Mouse (Mus musculus) myocyte (in vitro differentiated cells): ENCODE data around the gene Cdc37. TPM values are rescaled to one million over a fixed set of nuclear protein-coding genes. Genes with fewer than 3 reads are reported as not detected.

ENCODE experiments used
- H3K27me3 ChIP-seq: one replicate; pipeline ENCODE4 v1.6.1; 2011; ENCODE audit not compliant: control insufficient read depth, insufficient read depth, insufficient read length
- H3K36me3 ChIP-seq: one replicate; pipeline ENCODE4 v1.6.1; 2011; ENCODE audit not compliant: control insufficient read depth, insufficient read depth
- H3K4me2 ChIP-seq: one replicate; pipeline ENCODE4 v1.6.1; 2011; ENCODE audit warnings: low read depth, control low read depth
- H3K4me3 ChIP-seq: one replicate; pipeline ENCODE4 v1.5.1; 2011; ENCODE audit warnings: mild to moderate bottlenecking, control low read depth, moderate library complexity
- H3K79me2 ChIP-seq: one replicate; pipeline ENCODE4 v1.6.1; 2011; ENCODE audit not compliant: control insufficient read depth, insufficient read depth
- H3ac ChIP-seq: one replicate; pipeline ENCODE4 v1.6.1; 2011; ENCODE audit not compliant: control insufficient read depth, insufficient read length
- CEBPB ChIP-seq: IDR thresholded peaks from 2 replicates; pipeline ENCODE4 v1.6.1; 2011; ENCODE audit warnings: mild to moderate bottlenecking, moderate library complexity; ENCODE audit not compliant: poor library complexity, insufficient read depth, severe bottlenecking
- E2F4 ChIP-seq: IDR thresholded peaks from one replicate; pipeline ENCODE4 v1.6.1; 2011; ENCODE audit warnings: mild to moderate bottlenecking, control low read depth, moderate library complexity; ENCODE audit not compliant: insufficient read depth
- MAX ChIP-seq: IDR thresholded peaks from one replicate; pipeline ENCODE4 v1.6.1; 2011; ENCODE audit warnings: low read depth, mild to moderate bottlenecking, control low read depth
- MYOD1 ChIP-seq, 3 experiments: IDR thresholded peaks; one replicate each; pipeline ENCODE4 v1.6.1; 2011; ENCODE audit warnings: control low read depth in 2 of 3, low read depth in 2 of 3, mild to moderate bottlenecking in 2 of 3, moderate library complexity in 1 of 3; ENCODE audit not compliant: insufficient read length in 2 of 3, control insufficient read depth in 1 of 3
- MYOG ChIP-seq, 3 experiments: IDR thresholded peaks; one replicate each; pipeline ENCODE4 v1.6.1; 2011; ENCODE audit warnings: control low read depth in 2 of 3, low read depth in 2 of 3, mild to moderate bottlenecking in 2 of 3; ENCODE audit not compliant: insufficient read length in 2 of 3, control insufficient read depth in 1 of 3, insufficient read depth in 1 of 3
- POLR2A ChIP-seq: IDR thresholded peaks from one replicate; pipeline ENCODE4 v1.6.1; 2011; ENCODE audit warnings: low read depth, mild to moderate bottlenecking, control low read depth, moderate library complexity; ENCODE audit not compliant: insufficient read length
- POLR2AphosphoS2 ChIP-seq: IDR thresholded peaks from one replicate; pipeline ENCODE4 v1.6.1; 2011; ENCODE audit warnings: low read depth, control low read depth; ENCODE audit not compliant: insufficient read length
- REST ChIP-seq: IDR thresholded peaks from one replicate; pipeline ENCODE4 v1.6.1; 2011; ENCODE audit warnings: mild to moderate bottlenecking, control low read depth, moderate library complexity; ENCODE audit not compliant: insufficient read depth, insufficient read length
- SRF ChIP-seq: IDR thresholded peaks from one replicate; pipeline ENCODE4 v1.6.1; 2011; ENCODE audit warnings: low read depth; ENCODE audit not compliant: control insufficient read depth, insufficient read length
- TCF12 ChIP-seq: IDR thresholded peaks from one replicate; pipeline ENCODE4 v1.6.1; 2011; ENCODE audit warnings: mild to moderate bottlenecking, control low read depth; ENCODE audit not compliant: poor library complexity, insufficient read depth, severe bottlenecking
- TCF3 ChIP-seq: IDR thresholded peaks from one replicate; pipeline ENCODE4 v1.6.1; 2011; ENCODE audit warnings: low read depth, control low read depth; ENCODE audit not compliant: insufficient read length
- USF1 ChIP-seq: IDR thresholded peaks from one replicate; pipeline ENCODE4 v1.6.1; 2011; ENCODE audit warnings: low read depth, mild to moderate bottlenecking, control low read depth, moderate library complexity
- polyA plus RNA-seq: library from polyadenylated mRNA; unstranded; fragments of >200 nt; fragmentation: generic; extraction: Trizol; gene quantifications from one replicate; pipeline ENCODE4 v1.2.1, GENCODE M21; 2012; ENCODE audit warnings: missing spikeins

Gene Cdc37
- polyA plus RNA-seq, 1 experiment = 288 TPM

DNA sequence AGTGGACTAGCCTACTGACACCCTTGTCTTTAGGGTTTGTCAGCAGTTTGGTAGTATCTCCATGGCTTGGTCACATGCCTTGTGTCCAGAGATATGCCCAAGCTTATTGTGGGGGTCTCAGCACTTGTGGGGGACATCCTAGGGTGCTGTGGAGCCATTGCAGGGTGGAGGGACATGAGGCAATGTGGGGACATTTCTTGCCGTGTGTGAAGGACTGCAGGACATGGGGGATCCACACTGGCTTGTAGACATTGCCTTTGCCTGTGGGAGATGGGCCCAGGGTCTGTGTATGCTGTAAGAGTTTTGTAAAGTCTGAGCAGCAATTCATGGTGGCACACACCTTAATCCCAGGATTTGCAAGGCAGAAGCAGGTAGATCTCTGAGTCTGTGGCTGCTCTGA, 31.1 kb upstream of the Cdc37 start:
- no peaks in the 10 kb centered on the region for H3K79me2 ChIP-seq
- no peaks in the 10 kb centered on the region for H3K36me3 ChIP-seq
- H3K4me3 ChIP-seq = peak overlapping the region; percentile 14
- H3K4me2 ChIP-seq = peak overlapping the region; percentile 43
- TF ChIP-seq E2F4 = no peak
- no peak for TF ChIP-seq MAX
- TF ChIP-seq USF1 = no peak
- no peak for TF ChIP-seq TCF3
- TF ChIP-seq MYOD1 (IDR thresholded peaks at IDR 0.05; ENCODE audit: control insufficient read depth in 1 of 3, insufficient read length in 2 of 3, low read depth in 2 of 3) = no peak
- no peak for TF ChIP-seq MYOG (IDR thresholded peaks at IDR 0.05; ENCODE audit: control insufficient read depth in 1 of 3, insufficient read depth in 1 of 3, insufficient read length in 2 of 3, low read depth in 2 of 3)
- no peak for TF ChIP-seq POLR2AphosphoS2
- no peak for TF ChIP-seq CEBPB
- no peak for TF ChIP-seq SRF
- TF ChIP-seq POLR2A = no peak
- no peak for TF ChIP-seq TCF12
- TF ChIP-seq REST = no peak
- no peaks in the 10 kb centered on the region for H3K27me3 ChIP-seq
- no peak overlapping the region for H3ac ChIP-seq

DNA sequence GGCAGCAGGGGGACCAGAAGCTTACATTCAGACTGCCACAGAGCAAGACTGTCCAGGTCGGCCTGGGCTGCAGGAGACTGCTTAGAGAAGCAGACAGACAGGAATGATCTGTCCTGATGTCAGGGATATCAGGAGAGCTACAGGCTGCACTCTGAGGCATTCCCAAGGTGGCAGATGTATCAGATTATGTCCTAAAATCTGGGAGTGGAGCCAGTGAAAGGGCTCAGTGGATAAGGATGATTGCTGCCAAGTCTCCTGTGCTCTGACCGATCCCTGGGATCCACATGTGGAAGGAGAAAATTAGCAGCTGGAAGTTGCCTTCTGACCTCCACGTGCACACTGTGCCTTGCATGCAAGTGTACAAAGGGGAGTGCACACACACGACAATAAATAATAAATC, 30.6 kb upstream of the Cdc37 start:
- TF ChIP-seq MYOG (IDR thresholded peaks at IDR 0.05; ENCODE audit: control insufficient read depth in 1 of 3, insufficient read depth in 1 of 3, insufficient read length in 2 of 3, low read depth in 2 of 3) = no peak
- no peak for TF ChIP-seq CEBPB
- no peak for TF ChIP-seq MYOD1 (IDR thresholded peaks at IDR 0.05; ENCODE audit: control insufficient read depth in 1 of 3, insufficient read length in 2 of 3, low read depth in 2 of 3)
- no peak for TF ChIP-seq TCF3
- no peak for TF ChIP-seq REST
- no peak for TF ChIP-seq E2F4
- no peak for TF ChIP-seq POLR2AphosphoS2
- no peak for TF ChIP-seq SRF
- no peak for TF ChIP-seq USF1
- no peak for TF ChIP-seq TCF12
- TF ChIP-seq MAX = no peak
- no peak for TF ChIP-seq POLR2A
- Histone ChIP-seq H3ac (no peak overlapping the region), H3K4me3 (no peak overlapping the region), H3K27me3 (no peaks in the 10 kb centered on the region), H3K36me3 (no peaks in the 10 kb centered on the region), H3K4me2 (no peak overlapping the region), H3K79me2 (no peaks in the 10 kb centered on the region)

DNA sequence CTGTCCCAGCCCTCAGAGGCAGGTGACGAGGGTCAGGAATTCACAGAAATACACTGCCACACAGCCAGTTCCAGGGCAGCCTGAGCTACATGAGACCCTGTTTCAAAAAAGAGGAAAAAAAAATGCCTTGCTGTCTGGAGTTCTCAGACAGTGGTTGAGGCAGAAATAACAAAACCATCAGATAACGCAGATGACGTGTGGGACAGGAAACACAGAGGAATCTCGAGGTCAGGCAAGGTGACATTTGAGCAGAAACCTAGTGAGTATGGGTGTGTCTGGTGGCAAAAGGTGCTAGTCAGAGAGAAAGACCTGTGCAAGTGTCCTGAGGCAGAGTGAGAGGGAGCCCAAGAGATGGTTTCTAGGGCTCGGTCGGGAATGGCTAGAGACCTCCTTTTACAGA, 22.6 kb upstream of the Cdc37 start:
- no peak overlapping the region for H3K4me3 ChIP-seq
- H3K79me2 ChIP-seq = no peaks in the 10 kb centered on the region
- TF ChIP-seq E2F4 (no peak), POLR2AphosphoS2 (no peak), SRF (no peak)
- H3K27me3 ChIP-seq = no peaks in the 10 kb centered on the region
- no peak overlapping the region for H3ac ChIP-seq
- H3K4me2 ChIP-seq = no peak overlapping the region
- no peaks in the 10 kb centered on the region for H3K36me3 ChIP-seq

DNA sequence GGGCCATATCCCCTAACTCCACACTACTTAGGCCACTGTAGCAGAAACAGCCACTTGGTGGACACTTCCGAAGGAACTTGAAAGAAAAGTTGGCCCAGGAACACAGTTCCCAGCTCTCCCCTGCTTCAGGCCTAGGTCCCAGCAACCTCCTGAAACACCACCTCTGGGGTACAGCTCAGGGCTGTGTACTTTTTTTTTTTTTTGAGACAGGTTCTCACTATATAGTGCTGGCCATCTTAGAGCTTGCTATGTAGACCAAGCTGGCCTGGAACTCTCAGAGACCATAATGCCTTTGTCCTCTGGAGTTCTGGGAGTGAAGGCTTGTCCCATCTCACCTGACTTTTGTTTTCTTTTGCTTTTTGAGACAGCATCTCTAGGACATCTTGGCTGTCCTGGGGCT, 19.4 kb upstream of the Cdc37 start:
- Histone ChIP-seq H3K4me2 (peak overlapping the region; percentile 95), H3K36me3 (no peaks in the 10 kb centered on the region), H3K4me3 (peak overlapping the region; percentile 34), H3K27me3 (no peaks in the 10 kb centered on the region), H3ac (peak overlapping the region; percentile 25), H3K79me2 (no peaks in the 10 kb centered on the region)
- TF ChIP-seq E2F4 (no peak), USF1 (no peak)

DNA sequence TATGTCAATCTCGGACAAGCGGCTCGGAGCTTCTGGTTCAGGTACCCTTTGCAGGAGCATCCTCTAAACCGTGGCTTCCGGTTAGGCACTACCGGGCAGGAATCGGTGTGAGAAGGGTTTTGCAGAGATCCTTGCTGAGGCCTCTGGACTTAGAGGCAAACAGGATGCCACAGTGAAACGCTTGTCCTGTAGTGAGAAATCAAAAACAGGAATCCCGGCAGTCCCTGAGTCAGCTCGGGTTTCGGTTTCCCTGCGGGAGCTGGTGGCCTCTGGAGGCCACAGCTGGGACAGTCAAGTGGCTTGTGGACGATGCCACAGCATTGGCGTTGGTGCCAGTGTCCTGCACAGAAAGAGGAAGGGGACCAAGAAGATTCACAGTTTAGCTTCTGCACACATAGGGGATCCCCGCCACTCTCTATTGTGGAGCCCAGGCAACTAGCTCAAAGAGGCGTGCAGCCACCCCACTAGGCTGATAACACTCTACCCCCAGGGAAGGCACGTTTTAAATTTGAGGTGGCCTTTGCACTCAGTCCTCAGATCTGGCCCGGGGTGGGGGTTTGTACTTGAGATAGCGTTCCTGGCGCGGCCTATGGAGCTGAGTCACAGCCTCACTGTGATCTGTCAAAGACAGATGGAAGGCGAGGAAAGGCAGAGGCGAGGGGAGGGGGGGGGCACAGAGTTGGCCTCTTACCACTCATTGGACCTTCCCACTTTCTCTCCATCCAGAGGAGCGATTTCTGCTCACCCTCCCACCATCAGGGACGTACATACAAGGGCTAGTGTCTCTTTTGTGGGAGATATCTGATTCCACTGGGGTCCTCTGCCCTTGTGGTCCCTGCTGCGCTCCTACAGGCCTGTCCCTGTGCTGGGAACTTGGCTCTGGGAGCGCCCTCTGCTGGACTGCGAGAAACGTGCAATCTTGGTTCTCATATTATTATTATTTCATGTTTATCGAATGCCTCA, 18.7 kb upstream of the Cdc37 start:
- TF ChIP-seq REST (no peak), POLR2AphosphoS2 (no peak), TCF12 (no peak), MAX (no peak), E2F4 (no peak), MYOD1 (IDR thresholded peaks at IDR 0.05; ENCODE audit: control insufficient read depth in 1 of 3, insufficient read length in 2 of 3, low read depth in 2 of 3) (peak in 1 of 3 experiments; percentile 1), TCF3 (no peak), SRF (no peak), MYOG (IDR thresholded peaks at IDR 0.05; ENCODE audit: control insufficient read depth in 1 of 3, insufficient read depth in 1 of 3, insufficient read length in 2 of 3, low read depth in 2 of 3) (peak in 1 of 3 experiments; percentile 45)
- no peaks in the 10 kb centered on the region for H3K36me3 ChIP-seq
- peak overlapping the region; percentile 25 for H3ac ChIP-seq
- H3K27me3 ChIP-seq = no peaks in the 10 kb centered on the region
- peak overlapping the region; percentile 34 for H3K4me3 ChIP-seq
- H3K4me2 ChIP-seq = peak overlapping the region; percentile 95
- H3K79me2 ChIP-seq = no peaks in the 10 kb centered on the region
